Mouse (Mus musculus): ENCODE data around the gene Dusp12.

DNA sequence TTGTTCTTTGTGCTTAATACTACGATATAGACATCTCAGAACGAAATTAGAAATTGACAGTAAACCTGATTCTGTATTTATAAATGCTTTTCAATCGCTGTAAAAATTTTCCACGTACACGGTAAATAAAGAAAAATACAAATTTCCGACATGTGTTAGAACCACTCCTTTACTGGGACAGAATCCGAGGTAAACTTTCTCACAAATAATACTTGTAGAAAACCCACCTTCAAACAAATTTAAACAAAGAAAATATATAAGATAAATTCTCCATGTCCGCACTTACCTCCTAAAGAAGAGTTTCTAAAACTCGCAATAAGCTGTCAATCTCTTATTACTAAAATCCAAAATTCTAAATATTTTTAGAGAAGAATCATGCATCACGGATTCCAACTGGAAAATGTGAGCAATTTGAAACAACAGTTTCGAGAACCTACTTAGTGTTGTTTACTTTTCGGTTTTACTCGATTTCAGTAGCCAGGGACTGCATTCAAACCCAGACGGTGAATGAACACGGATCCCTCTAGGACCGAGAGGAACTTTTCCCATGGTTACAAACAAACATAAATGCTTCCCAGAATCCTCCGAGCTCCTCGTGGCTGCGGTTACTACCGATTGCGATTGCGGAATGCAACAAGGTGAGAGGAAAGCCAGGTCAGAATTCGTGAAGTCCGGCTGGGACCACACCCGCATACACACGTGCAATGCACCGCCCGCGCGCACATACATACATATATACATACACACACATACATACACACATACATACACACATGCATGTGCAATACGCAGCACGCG, 17.0 kb downstream of the Dusp12 start:
- TF ChIP-seq CTCF (conservative IDR thresholded peaks at IDR 0.05; ENCODE audit: low read length) (no peak), NANOG (IDR thresholded peaks at IDR 0.05; ENCODE audit: borderline replicate concordance, low read length) (no peak)

Measured in E14TG2a.4 (cell line).